Mouse (Mus musculus): ENCODE measurements around the gene Plxna4. TPM values are rescaled to one million over a fixed set of nuclear protein-coding genes. Genes with fewer than 3 reads are reported as not detected.

The Plxna4 gene
- polyA plus RNA-seq, 1 experiment from 2014 or later, result 1.9 TPM

- no peak for DNase-seq (ENCODE audit: low spot score)
- Histone ChIP-seq H3K9me3 (no peaks in the 10 kb centered on the region), H3K27me3 (replicated peaks; ENCODE audit: low read depth, poor library complexity, severe bottlenecking) (no peaks in the 10 kb centered on the region), H3K4me1 (no peaks in the 10 kb centered on the region), H3K27ac (replicated peaks) (no peak overlapping the region), H3K4me3 (no peak overlapping the region), H3K36me3 (replicated peaks) (no peaks in the 10 kb centered on the region)
- 80% methylated on average over 1 of the region's 1 CpGs for WGBS
Observed at GRCm38 (mm10) chr6:32158347-32158746, 429.6 kb downstream of the Plxna4 start.

DNA sequence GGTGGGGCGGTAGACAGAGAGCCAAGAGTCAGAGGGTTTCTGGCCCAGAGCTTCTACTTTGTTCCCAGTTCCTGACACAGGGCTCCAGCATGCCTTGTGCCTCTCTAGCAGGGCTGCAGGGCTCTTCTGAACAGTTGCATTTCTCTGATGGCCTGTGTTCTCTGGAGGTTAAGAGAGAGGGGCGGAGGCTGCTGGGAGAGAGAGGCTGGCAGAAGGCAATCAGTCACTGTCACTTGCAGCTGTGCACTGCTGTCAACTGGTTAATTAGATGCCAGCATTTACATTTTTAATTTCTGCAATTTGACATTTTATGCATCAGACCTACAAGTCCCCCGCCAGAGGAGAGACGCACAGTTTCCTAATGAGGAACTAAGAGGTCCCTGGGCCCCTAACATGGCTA lies 434.8 kb downstream of the Plxna4 start:
- DNase-seq (ENCODE audit: low spot score), result no peak
- Histone ChIP-seq H3K4me1 (no peaks in the 10 kb centered on the region), H3K9me3 (no peaks in the 10 kb centered on the region), H3K36me3 (replicated peaks) (no peaks in the 10 kb centered on the region), H3K27me3 (replicated peaks; ENCODE audit: low read depth, poor library complexity, severe bottlenecking) (no peaks in the 10 kb centered on the region), H3K27ac (replicated peaks) (no peak overlapping the region), H3K4me3 (no peak overlapping the region)
- 89% methylated on average over 4 of the region's 4 CpGs for WGBS

- Histone ChIP-seq H3K4me1 (no peaks in the 10 kb centered on the region), H3K9me3 (no peaks in the 10 kb centered on the region), H3K27me3 (replicated peaks; ENCODE audit: low read depth, poor library complexity, severe bottlenecking) (no peaks in the 10 kb centered on the region), H3K36me3 (replicated peaks) (no peaks in the 10 kb centered on the region), H3K27ac (replicated peaks) (no peak overlapping the region), H3K4me3 (no peak overlapping the region)
- 86% methylated on average over 4 of the region's 4 CpGs for WGBS
- no peak for DNase-seq (ENCODE audit: low spot score)
Observed at GRCm38 (mm10) chr6:32150836-32151235, 437.2 kb downstream of the Plxna4 start.

DNA sequence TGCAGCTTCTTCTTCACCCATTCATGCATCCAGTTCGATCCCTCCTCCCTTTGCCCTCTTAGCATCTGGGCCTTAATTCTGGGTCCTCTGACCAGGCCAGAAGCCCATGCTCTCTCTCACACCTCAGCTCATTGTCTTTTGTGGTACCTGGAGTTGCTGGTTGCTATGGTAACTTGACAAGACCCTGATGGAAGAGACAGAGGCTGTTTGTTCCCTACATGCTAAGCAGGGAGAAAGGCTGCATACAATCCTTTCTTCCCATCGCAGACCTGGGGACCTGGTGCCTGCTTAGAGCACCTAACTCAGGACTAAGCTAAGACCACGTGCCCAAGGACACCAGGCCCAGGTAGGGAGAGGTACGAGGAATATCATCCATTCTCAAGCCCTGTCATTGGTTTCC lies 443.2 kb downstream of the Plxna4 start:
- Histone ChIP-seq H3K4me3 (no peak overlapping the region), H3K4me1 (no peaks in the 10 kb centered on the region; the same call in 1 of the 2 replicates), H3K27ac (replicated peaks) (no peak overlapping the region), H3K27me3 (replicated peaks; ENCODE audit: low read depth, poor library complexity, severe bottlenecking) (no peaks in the 10 kb centered on the region), H3K36me3 (replicated peaks) (no peaks in the 10 kb centered on the region), H3K9me3 (no peaks in the 10 kb centered on the region)
- 75% methylated on average over 4 of the region's 4 CpGs for WGBS
- no peak for DNase-seq (ENCODE audit: low spot score)

DNA sequence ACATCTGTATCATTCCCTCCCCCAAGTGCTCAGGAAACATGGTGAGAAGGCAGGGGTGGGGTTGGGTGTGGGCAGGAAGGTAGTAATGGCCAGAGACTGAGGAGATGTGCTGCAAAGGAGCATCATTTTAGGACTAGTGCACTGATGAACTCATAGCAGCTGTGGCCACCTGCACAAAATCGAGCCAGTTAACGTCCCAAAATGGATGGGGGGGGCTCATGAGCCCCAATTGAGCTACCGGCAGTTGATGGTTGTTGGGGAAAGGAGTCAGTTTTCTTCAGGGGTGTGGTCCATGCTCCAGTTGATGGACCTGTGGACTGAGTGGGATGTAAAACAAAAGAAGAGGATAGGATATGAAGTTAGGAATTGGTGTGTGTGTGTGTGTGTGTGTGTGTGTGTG lies 448.5 kb downstream of the Plxna4 start:
- Histone ChIP-seq H3K4me1 (no peaks in the 10 kb centered on the region; the same call in 1 of the 2 replicates), H3K36me3 (replicated peaks) (no peaks in the 10 kb centered on the region), H3K9me3 (no peaks in the 10 kb centered on the region), H3K27ac (replicated peaks) (no peak overlapping the region), H3K27me3 (replicated peaks; ENCODE audit: low read depth, poor library complexity, severe bottlenecking) (no peaks in the 10 kb centered on the region), H3K4me3 (no peak overlapping the region)
- DNase-seq (ENCODE audit: low spot score), result no peak
- WGBS, result 84% methylated on average over 3 of the region's 3 CpGs

DNA sequence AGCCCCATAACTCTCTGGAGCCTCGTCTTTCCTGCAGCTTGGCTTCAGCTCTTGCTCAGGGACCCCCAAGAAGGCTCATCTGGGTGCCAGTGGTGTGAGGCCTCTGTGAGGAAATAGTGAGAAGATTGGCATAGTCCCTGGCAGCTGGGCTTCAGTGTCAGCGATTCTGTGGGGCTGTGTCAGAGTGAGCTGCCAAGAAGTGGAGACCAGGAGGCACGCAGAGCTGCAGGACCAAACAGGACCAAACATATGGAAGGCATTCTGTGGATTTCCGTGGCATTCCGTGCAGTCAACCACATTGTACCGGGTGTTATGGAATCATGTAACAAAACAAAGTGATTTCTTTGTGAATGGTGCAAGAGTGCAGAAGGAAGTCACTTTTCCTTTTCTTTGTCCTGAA lies 461.1 kb downstream of the Plxna4 start:
- Histone ChIP-seq H3K27ac (replicated peaks) (no peak overlapping the region), H3K4me3 (no peak overlapping the region), H3K4me1 (no peaks in the 10 kb centered on the region), H3K36me3 (replicated peaks) (no peaks in the 10 kb centered on the region), H3K9me3 (no peaks in the 10 kb centered on the region), H3K27me3 (replicated peaks; ENCODE audit: low read depth, poor library complexity, severe bottlenecking) (no peaks in the 10 kb centered on the region)
- 85% methylated on average over 6 of the region's 6 CpGs for WGBS
- DNase-seq (ENCODE audit: low spot score), result no peak

- Histone ChIP-seq H3K27ac (replicated peaks) (no peak overlapping the region), H3K4me1 (no peaks in the 10 kb centered on the region), H3K27me3 (replicated peaks; ENCODE audit: low read depth, poor library complexity, severe bottlenecking) (no peaks in the 10 kb centered on the region), H3K9me3 (no peaks in the 10 kb centered on the region), H3K4me3 (no peak overlapping the region), H3K36me3 (replicated peaks) (no peaks in the 10 kb centered on the region)
- 86% methylated on average over 4 of the region's 4 CpGs for WGBS
- DNase-seq (ENCODE audit: low spot score), result no peak
Observed at GRCm38 (mm10) chr6:32122584-32123265, 465.3 kb downstream of the Plxna4 start.

DNA sequence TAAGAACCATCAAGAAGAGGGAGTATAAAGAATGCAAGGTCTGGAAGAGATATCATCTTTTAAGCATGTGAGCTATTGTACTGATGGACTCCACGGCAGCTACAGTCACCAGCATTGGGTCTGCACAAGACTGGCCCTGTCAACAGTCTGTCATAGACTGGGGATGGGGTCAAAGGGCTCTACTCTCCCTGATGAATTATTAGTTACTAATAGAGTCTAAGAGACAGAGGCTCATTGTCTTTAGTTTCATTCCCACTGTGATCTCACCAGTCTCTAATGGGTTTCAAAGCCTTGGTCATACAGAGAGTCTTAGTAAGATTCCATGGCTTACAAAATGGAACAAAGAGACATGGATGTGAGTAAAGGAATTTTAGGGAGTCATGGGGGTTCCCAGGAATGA lies 467.1 kb downstream of the Plxna4 start:
- no peaks in the 10 kb centered on the region for H3K9me3 ChIP-seq
- no peak overlapping the region for H3K27ac ChIP-seq (replicated peaks)
- no peak overlapping the region for H3K4me3 ChIP-seq
- WGBS, result 61% methylated on average over 1 of the region's 1 CpGs
- H3K36me3 ChIP-seq (replicated peaks), result no peaks in the 10 kb centered on the region
- no peaks in the 10 kb centered on the region for H3K4me1 ChIP-seq
- no peaks in the 10 kb centered on the region for H3K27me3 ChIP-seq (replicated peaks; ENCODE audit: low read depth, poor library complexity, severe bottlenecking)
- no peak for DNase-seq (ENCODE audit: low spot score)

- 56% methylated on average over 2 of the region's 2 CpGs for whole genome bisulfite sequencing
- Histone ChIP-seq H3K4me3 (no peak overlapping the region), H3K9me3 (no peaks in the 10 kb centered on the region), H3K27ac (replicated peaks) (no peak overlapping the region), H3K36me3 (replicated peaks) (no peaks in the 10 kb centered on the region), H3K4me1 (peaks cover 4% of the 10 kb centered on the region; the same call in 1 of the 2 replicates), H3K27me3 (replicated peaks; ENCODE audit: low read depth, poor library complexity, severe bottlenecking) (no peaks in the 10 kb centered on the region)
- no peak for DNase-seq (ENCODE audit: low spot score)
Observed at GRCm38 (mm10) chr6:32109207-32109606, 478.8 kb downstream of the Plxna4 start.

- Histone ChIP-seq H3K9me3 (no peaks in the 10 kb centered on the region), H3K36me3 (replicated peaks) (no peaks in the 10 kb centered on the region), H3K27ac (replicated peaks) (no peak overlapping the region), H3K4me3 (no peak overlapping the region), H3K4me1 (no peaks in the 10 kb centered on the region), H3K27me3 (replicated peaks; ENCODE audit: low read depth, poor library complexity, severe bottlenecking) (no peaks in the 10 kb centered on the region)
- 63% methylated on average over 9 of the region's 9 CpGs for WGBS
- no peak for DNase-seq (ENCODE audit: low spot score)
Observed at GRCm38 (mm10) chr6:32105547-32106275, 482.3 kb downstream of the Plxna4 start.

All from embryonic facial prominence, embryonic 10.5 days (tissue).